17 mouse cellular contexts compared by ENCODE assay signal in the genomic region with DNA sequence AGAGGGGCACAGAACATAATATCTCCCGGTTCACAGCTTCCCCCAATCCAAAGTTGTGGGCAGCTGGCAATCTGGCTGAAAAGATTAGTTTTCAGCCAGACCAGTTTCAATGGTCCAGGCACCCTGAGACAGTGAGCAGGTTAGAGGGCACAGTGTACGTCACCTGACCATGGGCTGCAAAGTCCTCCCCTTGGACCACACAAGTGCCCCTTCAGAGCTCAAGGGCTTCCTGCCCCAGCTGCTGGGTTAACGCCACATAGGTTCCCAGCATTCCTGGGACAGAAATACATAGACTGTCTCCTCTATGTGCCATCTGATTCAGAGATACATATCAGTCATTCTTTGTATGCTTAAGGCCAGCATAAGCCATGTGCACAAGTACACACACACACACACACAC.
"Had no signal": no experiment of that assay in that cellular context is flagged by ENCODE, and none has a peak within 500 bp of the region (broad histone marks: within the 10 kb centered on the region; RNA-seq: fewer than 3 reads in every experiment).

No protein-coding gene starts in this region.

- H3K4me1 ChIP-seq: liver, embryonic 13.5 days; liver, embryonic 15.5 days; megakaryocyte, embryonic 14.5 days; stomach, embryonic 15.5 days had no signal

- H3K27ac ChIP-seq: liver, embryonic 13.5 days; liver, embryonic 15.5 days; macrophage; midbrain, embryonic 13.5 days; midbrain, embryonic 15.5 days; neural tube, embryonic 12.5 days; stomach, embryonic 15.5 days; stomach, postnatal 0 days had no signal

- H3K4me3 ChIP-seq: liver, embryonic 13.5 days; liver, embryonic 15.5 days; megakaryocyte, embryonic 14.5 days; midbrain, embryonic 13.5 days; midbrain, embryonic 15.5 days; neural tube, embryonic 12.5 days; stomach, embryonic 15.5 days had no signal

- ATAC-seq: liver, postnatal 0 days; midbrain, embryonic 13.5 days; midbrain, embryonic 15.5 days had no signal

- DNase-seq: liver, embryonic 13.5 days; liver, postnatal 0 days; lung, embryonic 14.5 days; lung, postnatal 10 days; right cerebral cortex, postnatal 14 days; thymus, adult 2 months; thymus, postnatal 25 days; thymus, postnatal 4 days had no signal

- H3K4me2 ChIP-seq: liver, embryonic 11.5 days; liver, embryonic 13.5 days; liver, embryonic 15.5 days; lung, embryonic 14.5 days; midbrain, embryonic 13.5 days; midbrain, embryonic 15.5 days; neural tube, embryonic 12.5 days; stomach, embryonic 15.5 days had no signal

- H3K9ac ChIP-seq: liver, embryonic 13.5 days; liver, embryonic 15.5 days; liver, postnatal 0 days; lung, embryonic 14.5 days; midbrain, embryonic 13.5 days; midbrain, embryonic 15.5 days; neural tube, embryonic 12.5 days; stomach, embryonic 15.5 days had no signal

- H3K27me3 ChIP-seq: liver, embryonic 13.5 days; liver, embryonic 15.5 days; midbrain, embryonic 13.5 days; midbrain, embryonic 15.5 days; neural tube, embryonic 12.5 days; stomach, embryonic 15.5 days had no signal

- H3K9me3 ChIP-seq: liver, embryonic 13.5 days; liver, embryonic 15.5 days; midbrain, embryonic 13.5 days; midbrain, embryonic 15.5 days; neural tube, embryonic 12.5 days; stomach, embryonic 15.5 days had no signal

- H3K36me3 ChIP-seq: liver, embryonic 13.5 days; liver, embryonic 15.5 days; midbrain, embryonic 13.5 days; midbrain, embryonic 15.5 days; neural tube, embryonic 12.5 days; stomach, embryonic 15.5 days had no signal
